Mouse (Mus musculus): ENCODE data around the gene Pirb. TPM values are rescaled to one million over a fixed set of nuclear protein-coding genes. Genes with fewer than 3 reads are reported as not detected.
"Not testable (repeated sequence)": the region's sequence is repeated elsewhere in the genome, so short reads cannot be mapped to it uniquely, and the experiment has no call there.

Pirb gene
- polyA plus RNA-seq, 1 experiment from 2014 or later = 0.12 TPM

DNA sequence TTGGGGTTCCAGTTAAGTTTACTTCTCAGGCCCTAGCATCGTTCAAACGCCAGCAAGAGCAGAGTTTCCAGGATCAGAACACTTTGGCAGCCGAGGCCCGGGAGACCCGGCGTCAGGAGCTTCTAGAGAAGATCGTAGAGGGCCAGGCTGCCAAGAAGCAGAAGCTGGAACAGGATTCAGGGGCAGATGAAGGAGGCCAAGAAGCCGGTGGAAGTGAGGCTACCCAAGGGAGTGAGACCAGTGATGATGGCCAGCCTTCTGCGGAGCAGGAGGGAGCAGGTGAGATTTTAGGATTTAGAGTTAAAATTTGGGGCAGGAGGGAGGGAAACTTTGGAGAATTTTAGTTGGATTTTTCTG, 25.3 kb downstream of the Pirb start:
- Histone ChIP-seq H3K4me2 (ENCODE audit: low read depth, low read length, severe bottlenecking) (peak overlapping the region; percentile 89), H3K9ac (ENCODE audit: low read length) (peak overlapping the region; percentile 75), H3K27ac (ENCODE audit: low read depth, low read length) (peak overlapping the region; percentile 77; the same call in 1 of the 2 replicates), H3K4me3 (ENCODE audit: low read depth, low read length) (peak overlapping the region; percentile 64)
- not testable (repeated sequence) for H3K4me1 ChIP-seq (replicated peaks; ENCODE audit: control insufficient read depth, insufficient read depth, low read length); H3K27me3 ChIP-seq (ENCODE audit: control insufficient read depth, insufficient read depth, low read length); H3K9me3 ChIP-seq (ENCODE audit: control insufficient read depth, low read length); DNase-seq (ENCODE audit: low spot score); ATAC-seq (replicated peaks; ENCODE audit: low FRiP score); H3K36me3 ChIP-seq (ENCODE audit: control insufficient read depth, insufficient read depth, low read length)
- 11% methylated on average over 9 of the region's 9 CpGs for WGBS

DNA sequence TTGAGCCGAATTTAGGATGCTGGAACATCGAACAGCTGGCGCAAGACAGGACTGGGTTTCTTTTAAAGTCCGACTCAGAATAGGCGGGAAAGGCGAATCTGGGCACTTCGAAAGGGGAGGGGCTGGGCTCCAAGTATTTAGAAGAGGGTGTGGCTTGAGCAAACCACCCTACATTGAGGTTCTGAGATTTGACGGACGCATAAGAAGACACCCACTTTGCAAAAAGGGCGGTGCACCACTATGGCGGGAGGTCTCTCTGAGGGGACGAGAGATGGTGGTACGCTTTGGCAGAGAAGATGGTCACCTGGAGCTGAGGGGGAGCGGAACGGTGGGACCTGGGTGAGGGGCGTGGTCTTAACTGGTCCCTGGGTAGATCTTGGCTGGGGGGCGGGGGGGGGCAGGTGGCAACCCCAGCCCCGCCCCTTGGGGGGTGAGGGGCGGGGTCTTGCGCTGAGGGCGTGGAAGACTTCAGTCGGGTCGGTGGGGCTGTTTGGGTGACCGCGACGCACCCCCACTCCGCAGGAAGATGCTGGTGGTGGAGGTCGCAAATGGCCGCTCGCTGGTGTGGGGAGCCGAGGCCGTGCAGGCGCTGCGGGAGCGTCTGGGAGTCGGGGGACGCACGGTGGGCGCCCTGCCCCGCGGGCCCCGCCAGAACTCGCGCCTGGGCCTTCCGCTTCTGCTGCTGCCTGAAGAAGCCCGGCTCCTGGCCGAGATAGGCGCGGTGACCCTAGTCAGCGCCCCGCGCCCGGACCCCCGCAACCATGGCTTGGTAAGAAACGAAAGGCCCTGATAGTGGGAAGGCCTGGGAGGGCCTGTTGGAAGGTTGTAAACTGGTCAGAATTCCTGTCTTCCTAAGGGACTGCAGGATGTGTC, 25.9 kb downstream of the Pirb start:
- peak; percentile 84 for DNase-seq (ENCODE audit: low spot score)
- Histone ChIP-seq H3K4me3 (ENCODE audit: low read depth, low read length) (peak overlapping the region; percentile 64), H3K9me3 (ENCODE audit: control insufficient read depth, low read length) (no peaks in the 10 kb centered on the region), H3K4me1 (replicated peaks; ENCODE audit: control insufficient read depth, insufficient read depth, low read length) (peaks cover 3% of the 10 kb centered on the region; the same call in 1 of the 2 replicates), H3K4me2 (ENCODE audit: low read depth, low read length, severe bottlenecking) (peak overlapping the region; percentile 89), H3K27ac (ENCODE audit: low read depth, low read length) (peak overlapping the region; percentile 77), H3K36me3 (ENCODE audit: control insufficient read depth, insufficient read depth, low read length) (no peaks in the 10 kb centered on the region; the same call in 1 of the 2 replicates), H3K9ac (ENCODE audit: low read length) (peak overlapping the region; percentile 75), H3K27me3 (ENCODE audit: control insufficient read depth, insufficient read depth, low read length) (no peaks in the 10 kb centered on the region)
- peak; percentile 67 for ATAC-seq (replicated peaks; ENCODE audit: low FRiP score)
- under 1% methylated on average over 52 of the region's 55 CpGs for WGBS

DNA sequence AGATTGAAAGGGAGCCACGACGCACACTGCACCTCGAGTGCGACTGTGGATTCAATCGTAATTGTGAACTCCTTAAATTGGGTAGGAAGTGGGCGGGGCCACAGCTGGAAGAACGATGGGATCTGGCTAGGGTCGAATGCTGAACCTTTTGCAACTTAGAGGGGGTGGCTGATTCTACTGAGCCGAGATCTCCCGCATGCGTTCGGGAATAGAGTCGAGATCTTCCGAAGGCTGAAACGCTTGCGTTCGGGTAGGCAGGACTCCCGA, 26.4 kb downstream of the Pirb start:
- DNase-seq (ENCODE audit: low spot score) = no peak
- Histone ChIP-seq H3K36me3 (ENCODE audit: control insufficient read depth, insufficient read depth, low read length) (no peaks in the 10 kb centered on the region; the same call in 1 of the 2 replicates), H3K9ac (ENCODE audit: low read length) (peak overlapping the region; percentile 75), H3K4me2 (ENCODE audit: low read depth, low read length, severe bottlenecking) (peak overlapping the region; percentile 89), H3K27me3 (ENCODE audit: control insufficient read depth, insufficient read depth, low read length) (no peaks in the 10 kb centered on the region), H3K27ac (ENCODE audit: low read depth, low read length) (peak overlapping the region; percentile 77), H3K9me3 (ENCODE audit: control insufficient read depth, low read length) (no peaks in the 10 kb centered on the region), H3K4me1 (replicated peaks; ENCODE audit: control insufficient read depth, insufficient read depth, low read length) (peaks cover 3% of the 10 kb centered on the region; the same call in 1 of the 2 replicates), H3K4me3 (ENCODE audit: low read depth, low read length) (peak overlapping the region; percentile 64)
- no peak; the same call in 1 of the 2 replicates for ATAC-seq (replicated peaks; ENCODE audit: low FRiP score)
- WGBS = 0% methylated on average over 18 of the region's 18 CpGs

DNA sequence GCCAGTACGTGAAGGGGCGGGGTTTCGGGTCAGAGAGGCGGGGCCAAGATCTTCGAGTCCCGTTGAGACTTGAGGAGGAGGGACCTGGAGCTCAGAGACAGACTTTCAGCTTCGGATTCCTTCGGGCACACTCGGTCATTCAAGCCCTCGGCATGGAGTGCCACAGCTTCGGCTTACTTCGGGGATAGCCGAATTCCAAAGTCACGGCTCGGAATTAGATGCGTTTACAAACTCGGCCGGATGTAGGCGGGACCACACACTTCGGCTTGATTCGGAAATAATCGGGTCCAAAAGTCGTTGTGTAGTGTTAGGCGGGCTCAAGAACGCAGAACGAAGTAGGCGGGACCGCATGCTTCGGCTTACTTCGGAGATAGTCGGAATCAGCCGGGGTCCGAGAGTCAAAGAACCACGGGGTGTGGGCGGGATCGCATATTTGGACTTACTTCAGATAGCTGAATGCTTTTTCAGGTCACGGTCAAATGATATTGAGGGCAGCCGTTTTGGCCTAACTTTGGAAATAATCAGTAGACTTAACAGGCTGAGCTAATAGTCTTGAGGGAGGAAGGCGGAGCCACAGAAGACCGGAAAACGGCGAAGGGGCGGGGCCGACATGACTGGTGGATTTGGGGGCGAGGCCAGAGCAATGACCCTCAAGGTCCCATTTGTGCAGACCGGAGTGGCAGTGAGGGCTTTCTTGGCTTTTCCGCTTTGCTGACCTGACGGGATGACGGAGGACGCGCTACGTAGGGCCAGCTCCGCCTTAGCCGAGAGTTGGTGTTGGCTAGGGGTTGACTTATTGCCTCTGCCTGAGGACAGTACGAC, 27.0 kb downstream of the Pirb start, which contains the start of gene Mboat7:
Mboat7 (minus strand) TSS at position 537 of the 822 bp plus-strand sequence.
- no peaks in the 10 kb centered on the region for H3K27me3 ChIP-seq (ENCODE audit: control insufficient read depth, insufficient read depth, low read length)

DNA sequence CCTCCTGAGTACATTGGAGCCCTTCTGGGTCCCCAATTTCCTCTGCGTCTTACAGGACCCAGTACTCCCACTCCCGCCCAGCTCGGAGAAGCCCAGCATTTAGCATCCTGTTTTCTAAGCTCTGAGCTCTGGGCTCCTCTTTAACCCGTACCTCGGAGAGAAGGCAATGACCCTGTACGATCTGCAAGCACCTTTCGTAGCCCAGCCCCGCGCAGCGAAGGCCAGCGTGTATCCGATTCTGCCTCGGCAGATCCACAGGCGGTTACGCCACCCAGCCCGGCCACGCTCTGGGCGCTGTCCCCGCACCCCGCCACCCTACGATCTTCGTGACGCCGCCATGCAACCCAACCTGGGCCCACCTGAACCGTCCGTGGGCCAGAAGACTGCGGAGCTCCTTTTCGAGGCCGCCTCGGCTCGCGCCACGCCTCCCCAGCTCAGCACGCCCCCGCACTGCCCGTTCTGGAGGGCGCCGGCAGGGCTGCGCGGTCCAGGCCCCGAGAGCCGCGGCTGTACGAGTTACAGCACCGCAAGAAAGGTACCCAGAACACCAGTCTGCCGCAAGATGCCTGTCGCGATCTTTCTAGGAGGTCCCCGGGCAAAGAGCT, 27.7 kb downstream of the Pirb start, which contains the start of gene Tsen34:
Tsen34 (plus strand) TSS at position 482 of the 605 bp plus-strand sequence.
- H3K27me3 ChIP-seq (ENCODE audit: control insufficient read depth, insufficient read depth, low read length) = no peaks in the 10 kb centered on the region
- H3K4me2 ChIP-seq (ENCODE audit: low read depth, low read length, severe bottlenecking) = peak within 1 kb of the TSS; percentile 89
- H3K36me3 ChIP-seq (ENCODE audit: control insufficient read depth, insufficient read depth, low read length) = no peaks in the 10 kb centered on the region; the same call in 1 of the 2 replicates
- H3K4me3 ChIP-seq (ENCODE audit: low read depth, low read length) = peak within 1 kb of the TSS; percentile 64
- ATAC-seq (replicated peaks; ENCODE audit: low FRiP score) (no peak; the same call in 1 of the 2 replicates), DNase-seq (ENCODE audit: low spot score) (no peak)
- H3K27ac ChIP-seq (ENCODE audit: low read depth, low read length) = peak within 1 kb of the TSS; percentile 77
- H3K9me3 ChIP-seq (ENCODE audit: control insufficient read depth, low read length) = no peaks in the 10 kb centered on the region
- peaks cover 3% of the 10 kb centered on the region; the same call in 1 of the 2 replicates for H3K4me1 ChIP-seq (replicated peaks; ENCODE audit: control insufficient read depth, insufficient read depth, low read length)
- H3K9ac ChIP-seq (ENCODE audit: low read length) = peak within 1 kb of the TSS; percentile 83
- WGBS = 1% methylated on average over 49 of the region's 49 CpGs

More for the DNA sequence above, 27.0 kb downstream of the Pirb start, which contains the start of gene Mboat7:
- peak; percentile 96 for DNase-seq (ENCODE audit: low spot score)
- ATAC-seq (replicated peaks; ENCODE audit: low FRiP score) = peak; percentile 88
- H3K4me3 ChIP-seq (ENCODE audit: low read depth, low read length) = peak within 1 kb of the TSS; percentile 64
- H3K9me3 ChIP-seq (ENCODE audit: control insufficient read depth, low read length) = no peaks in the 10 kb centered on the region
- peak within 1 kb of the TSS; percentile 77 for H3K27ac ChIP-seq (ENCODE audit: low read depth, low read length)
- WGBS = under 1% methylated on average over 55 of the region's 55 CpGs
- H3K36me3 ChIP-seq (ENCODE audit: control insufficient read depth, insufficient read depth, low read length) = no peaks in the 10 kb centered on the region; the same call in 1 of the 2 replicates
- H3K4me1 ChIP-seq (replicated peaks; ENCODE audit: control insufficient read depth, insufficient read depth, low read length) = peaks cover 3% of the 10 kb centered on the region; the same call in 1 of the 2 replicates
- peak within 1 kb of the TSS; percentile 83 for H3K9ac ChIP-seq (ENCODE audit: low read length)
- H3K4me2 ChIP-seq (ENCODE audit: low read depth, low read length, severe bottlenecking) = peak within 1 kb of the TSS; percentile 89

DNA sequence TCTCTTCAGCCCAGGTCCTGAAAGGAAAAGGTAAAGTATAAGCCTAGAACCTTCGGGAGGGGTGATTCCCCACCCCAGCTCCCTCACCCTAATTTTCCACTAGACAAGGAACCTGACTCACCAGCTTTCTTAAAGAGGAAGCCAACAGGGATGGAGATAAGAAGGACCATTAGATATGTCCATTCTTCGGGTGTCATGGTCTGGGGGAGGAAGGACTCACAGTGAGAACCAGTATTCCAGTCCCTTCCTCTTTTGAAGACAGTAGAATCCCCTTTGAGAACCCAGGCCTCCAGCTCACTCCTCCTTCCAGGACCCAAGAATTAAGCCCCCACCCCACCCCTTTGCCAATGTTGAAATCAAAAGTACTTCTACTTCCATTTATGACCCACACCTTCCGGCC, 28.3 kb downstream of the Pirb start:
- no peak overlapping the region for H3K27ac ChIP-seq (ENCODE audit: low read depth, low read length)
- 34% methylated on average over 3 of the region's 3 CpGs for WGBS

DNA sequence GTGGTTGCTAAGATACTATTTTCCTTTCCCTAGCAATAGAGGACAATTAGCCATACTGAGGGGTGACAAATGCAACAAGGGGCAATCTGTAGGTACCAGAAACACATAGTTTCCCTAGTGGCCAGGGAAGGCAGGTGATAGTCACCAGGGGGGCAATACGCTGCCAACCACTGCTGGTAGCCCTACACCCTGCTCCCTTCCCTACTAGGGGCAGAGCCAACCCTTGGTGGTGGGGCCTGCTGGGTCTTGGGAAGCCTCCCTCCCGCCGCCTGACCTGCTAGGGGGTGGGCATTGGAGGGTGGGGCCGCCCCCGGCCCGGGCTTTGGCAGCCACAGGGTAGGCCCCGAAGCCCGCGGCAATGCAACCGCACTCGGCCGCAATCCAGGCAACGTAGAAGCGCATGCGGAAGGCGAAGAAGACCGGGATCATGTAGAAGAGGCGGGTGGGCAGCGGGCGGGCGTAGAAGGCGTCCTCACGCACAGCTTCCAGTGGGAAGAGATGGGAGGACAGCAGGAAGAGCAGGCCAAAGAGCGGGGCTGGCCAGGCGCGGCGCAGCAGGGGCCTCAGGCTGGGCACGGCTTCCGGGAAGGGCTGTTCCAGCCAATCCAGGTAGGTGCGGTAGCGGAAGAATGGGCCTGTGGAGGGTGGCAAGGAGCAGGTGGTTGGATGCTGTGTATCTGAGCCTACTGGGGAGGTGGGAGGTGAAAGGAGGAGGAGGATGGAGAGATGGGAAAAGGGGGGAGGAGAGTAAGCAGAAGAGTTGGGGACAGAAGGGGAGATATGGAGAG, 34.6 kb downstream of the Pirb start:
- no peaks in the 10 kb centered on the region; the same call in 1 of the 2 replicates for H3K36me3 ChIP-seq (ENCODE audit: control insufficient read depth, insufficient read depth, low read length)
- H3K4me1 ChIP-seq (replicated peaks; ENCODE audit: control insufficient read depth, insufficient read depth, low read length) = 0 out of 2 replicates have a peak, but pooled peaks cover 2% of the 10 kb centered on the region
- H3K9me3 ChIP-seq (ENCODE audit: control insufficient read depth, low read length) = no peaks in the 10 kb centered on the region
- H3K9ac ChIP-seq (ENCODE audit: low read length) = no peak overlapping the region
- no peak overlapping the region for H3K4me3 ChIP-seq (ENCODE audit: low read depth, low read length)
- ATAC-seq (replicated peaks; ENCODE audit: low FRiP score) (no peak), DNase-seq (ENCODE audit: low spot score) (no peak)
- H3K27me3 ChIP-seq (ENCODE audit: control insufficient read depth, insufficient read depth, low read length) = no peaks in the 10 kb centered on the region
- 74% methylated on average over 31 of the region's 31 CpGs for WGBS
- no peak overlapping the region for H3K27ac ChIP-seq (ENCODE audit: low read depth, low read length)
- H3K4me2 ChIP-seq (ENCODE audit: low read depth, low read length, severe bottlenecking) = no peak overlapping the region

More for the DNA sequence above, 28.3 kb downstream of the Pirb start:
- ATAC-seq (replicated peaks; ENCODE audit: low FRiP score) = no peak
- Histone ChIP-seq H3K9me3 (ENCODE audit: control insufficient read depth, low read length) (no peaks in the 10 kb centered on the region), H3K4me2 (ENCODE audit: low read depth, low read length, severe bottlenecking) (peak overlapping the region; percentile 89), H3K9ac (ENCODE audit: low read length) (peak overlapping the region; percentile 83), H3K27me3 (ENCODE audit: control insufficient read depth, insufficient read depth, low read length) (no peaks in the 10 kb centered on the region), H3K4me3 (ENCODE audit: low read depth, low read length) (peak overlapping the region; percentile 64), H3K4me1 (replicated peaks; ENCODE audit: control insufficient read depth, insufficient read depth, low read length) (peaks cover 3% of the 10 kb centered on the region; the same call in 1 of the 2 replicates), H3K36me3 (ENCODE audit: control insufficient read depth, insufficient read depth, low read length) (no peaks in the 10 kb centered on the region; the same call in 1 of the 2 replicates)
- no peak for DNase-seq (ENCODE audit: low spot score)

Data from forebrain, embryonic 11.5 days (tissue).